Mouse (Mus musculus) gastrocnemius, postnatal 36 days (tissue): ENCODE measurements at regions not wholly inside any gene's neighbourhood (a gene's known extent, or its start where the extent isn't known, plus 50 kb on each side); places are given as distances from the start of the nearest gene placed in this dataset.
A peak's percentile ranks its signal among the peaks of the same experiment; 100 is the strongest.
"Not testable (repeated sequence)": the region's sequence is repeated elsewhere in the genome, so short reads cannot be mapped to it uniquely, and the experiment has no call there.

ENCODE experiments used
- DNase-seq, 2 experiments: peaks; one replicate each; pipeline ENCODE4 v3.0.0; 2022
- intact Hi-C: fragments of 180-260 bp; cut with DNase I; formaldehyde crosslinking; loops from one replicate; pipeline ENCODE4 v1.15.1; 2025

DNA sequence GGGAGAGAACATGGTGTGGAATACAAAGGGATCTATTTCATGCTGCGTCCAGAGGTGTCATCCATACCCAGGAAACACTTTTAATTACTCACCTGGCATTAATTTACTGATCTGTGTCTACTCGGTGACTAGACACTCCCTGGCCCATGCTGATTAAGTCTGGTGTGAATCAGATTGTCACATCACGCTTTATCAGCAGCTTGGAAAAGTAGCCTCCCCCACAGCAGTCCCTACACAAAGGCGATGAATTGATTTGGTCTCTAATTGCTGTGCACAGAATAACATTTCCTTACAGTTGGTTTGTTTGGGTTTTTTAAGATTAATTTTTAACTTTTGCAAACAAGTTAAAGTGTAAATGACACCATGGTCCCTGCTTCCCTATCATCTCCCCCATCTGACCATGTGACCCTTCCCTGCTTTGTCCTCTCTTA is 484.7 kb upstream of the Gulo start:
- DNase-seq, result no peak
- intact Hi-C loops, result no loop called here

DNA sequence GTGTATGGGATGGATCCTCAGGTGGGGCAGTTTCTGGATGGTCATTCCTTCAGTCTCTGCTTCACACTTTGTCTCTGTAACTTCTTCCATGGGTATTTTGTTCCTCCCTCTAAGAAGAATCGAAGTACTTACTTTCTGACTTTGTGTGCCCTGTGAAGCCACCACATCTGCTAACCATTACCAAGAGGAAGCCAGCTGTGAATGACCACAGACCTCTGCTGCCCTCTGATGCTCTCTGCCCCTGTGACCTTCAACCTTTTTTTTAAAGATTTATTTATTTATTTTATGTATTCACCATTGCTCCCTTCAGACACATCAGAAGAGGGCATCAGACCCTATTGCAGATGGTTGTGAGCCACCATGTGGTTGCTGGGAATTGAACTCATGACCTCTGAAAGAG is 475.7 kb upstream of the Gulo start:
- DNase-seq, intact Hi-C loops: not testable (repeated sequence)

DNA sequence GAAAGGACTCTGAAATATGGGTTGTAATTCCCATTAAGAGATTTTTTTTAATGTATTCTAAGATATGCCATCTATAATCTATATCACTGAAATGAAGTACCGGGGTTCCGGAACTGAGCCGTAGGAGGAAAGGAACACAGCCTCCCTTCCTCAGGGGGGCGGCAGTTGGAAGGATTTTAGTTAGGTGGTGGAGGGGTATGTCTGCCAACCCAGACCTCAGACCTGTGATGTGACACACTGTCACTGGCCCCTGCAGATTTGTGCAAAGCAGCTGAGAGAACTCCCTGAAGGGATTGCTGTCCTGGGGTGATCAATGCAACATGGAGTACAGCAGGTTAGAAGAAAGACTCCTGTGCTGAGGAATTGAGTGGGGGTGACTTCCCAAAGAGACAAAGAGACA is 470.2 kb upstream of the Gulo start:
- no peak for DNase-seq
- intact Hi-C loops, result loop anchor here (5.0 kb wide), 1 partner anchor 308 kb away; no protein-coding TSS in a partner anchor

GRCm38 (mm10) chr14:66478562-66478961 is 469.6 kb upstream of the Gulo start:
- intact Hi-C loops, result loop anchor here (5.0 kb wide), 1 partner anchor 309 kb away; no protein-coding TSS in a partner anchor
- DNase-seq, result no peak

DNA sequence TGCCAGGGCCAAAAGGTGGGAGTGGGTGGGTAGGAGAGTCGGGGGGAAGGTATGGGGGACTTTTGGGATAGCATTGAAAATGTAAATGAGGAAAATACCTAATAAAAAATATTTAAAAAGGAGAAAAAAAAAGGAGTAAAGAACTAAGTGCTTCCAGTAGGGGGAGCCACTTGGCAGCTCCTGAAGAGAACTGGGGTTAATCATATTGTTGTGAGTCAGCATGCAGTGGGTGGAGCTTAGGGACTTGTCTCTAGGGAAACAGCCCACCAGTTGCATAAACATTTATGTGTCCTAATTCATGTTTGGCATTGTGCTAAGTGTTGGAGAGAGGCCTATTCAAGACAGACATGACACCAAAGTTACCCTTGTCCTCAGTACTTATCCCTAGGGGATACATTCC is 466.0 kb upstream of the Gulo start:
- intact Hi-C loops, result loop anchor here (5.0 kb wide), 1 partner anchor 312 kb away; no protein-coding TSS in a partner anchor
- DNase-seq, result no peak

GRCm38 (mm10) chr14:66473251-66473550 is 464.2 kb upstream of the Gulo start:
- no peak for DNase-seq
- intact Hi-C loops, result no loop called here

DNA sequence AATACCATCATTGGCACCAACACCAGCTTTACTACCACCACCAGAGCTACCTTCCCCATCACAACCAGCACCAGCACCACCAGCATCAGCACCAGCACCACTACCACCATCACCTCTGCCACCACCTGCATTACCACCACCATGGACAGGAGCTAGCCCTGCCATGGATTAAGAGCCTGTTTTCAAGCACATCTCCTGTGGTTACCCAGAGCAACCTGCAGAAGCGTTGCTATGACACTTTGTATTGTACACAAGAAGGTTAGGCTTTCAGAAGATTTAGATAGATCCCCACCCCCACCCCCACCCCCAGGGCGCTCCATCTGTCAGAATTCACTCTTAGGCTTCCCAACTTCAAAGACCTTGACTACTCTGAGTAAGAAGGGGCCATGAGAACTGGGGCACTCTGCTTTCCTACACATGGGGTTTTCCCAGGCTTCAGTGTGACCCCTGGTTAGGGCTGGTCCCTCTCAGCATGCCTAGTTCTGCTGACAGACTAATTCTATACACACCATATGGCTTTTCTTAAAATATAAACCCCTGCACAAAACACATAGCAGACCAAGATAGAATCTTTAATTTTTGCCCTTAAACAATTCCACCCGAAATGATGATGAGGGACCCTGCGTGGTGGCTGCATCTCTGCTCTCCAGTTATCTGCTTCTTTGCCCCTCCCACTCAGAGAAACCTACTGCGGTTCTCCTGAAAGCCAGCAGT is 463.7 kb upstream of the Gulo start:
- intact Hi-C loops, result no loop called here
- DNase-seq, result no peak

DNA sequence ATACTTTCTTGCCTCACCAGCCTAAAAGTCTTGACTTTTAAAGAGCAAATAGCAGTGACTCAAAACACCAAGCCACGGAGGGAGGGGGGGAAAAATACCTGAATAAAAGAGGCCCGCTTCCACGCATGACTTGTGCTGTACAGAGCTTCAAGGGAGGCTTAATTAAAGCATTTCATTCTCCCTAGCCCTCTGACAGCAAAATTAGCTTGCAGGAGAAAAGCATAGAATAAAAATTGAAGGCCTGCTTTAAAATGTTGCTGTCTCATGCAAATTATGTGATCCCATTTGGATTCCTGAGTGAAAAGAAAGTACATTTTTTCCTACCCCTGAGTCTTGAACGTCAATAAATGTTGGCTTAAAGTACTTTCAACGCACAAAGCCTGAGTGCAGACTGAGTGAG is 453.1 kb upstream of the Gulo start:
- intact Hi-C loops, result no loop called here
- DNase-seq, result no peak

GRCm38 (mm10) chr14:66460795-66461194 is 451.8 kb upstream of the Gulo start:
- peak in 1 of 2 experiments; percentile 23 for DNase-seq
- intact Hi-C loops, result no loop called here

DNA sequence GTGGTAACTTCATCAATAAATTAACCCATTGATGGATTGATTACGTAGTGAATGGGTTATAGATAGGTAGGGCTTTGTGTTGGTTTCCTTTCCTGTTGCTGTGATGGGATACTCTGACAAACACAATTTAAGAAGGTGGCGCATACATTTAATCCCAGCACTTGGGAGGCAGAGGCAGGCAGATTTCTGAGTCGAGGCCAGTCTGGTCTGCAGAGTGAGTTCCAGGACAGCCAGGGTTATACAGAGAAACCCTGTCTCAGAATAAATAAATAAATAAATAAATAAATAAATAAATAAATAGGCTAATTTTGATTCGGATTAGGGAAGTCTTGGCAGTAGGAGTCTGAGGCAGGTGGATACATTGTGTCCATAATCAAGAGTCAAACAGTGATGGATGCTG is 449.7 kb upstream of the Gulo start:
- intact Hi-C loops, result no loop called here
- no peak for DNase-seq

DNA sequence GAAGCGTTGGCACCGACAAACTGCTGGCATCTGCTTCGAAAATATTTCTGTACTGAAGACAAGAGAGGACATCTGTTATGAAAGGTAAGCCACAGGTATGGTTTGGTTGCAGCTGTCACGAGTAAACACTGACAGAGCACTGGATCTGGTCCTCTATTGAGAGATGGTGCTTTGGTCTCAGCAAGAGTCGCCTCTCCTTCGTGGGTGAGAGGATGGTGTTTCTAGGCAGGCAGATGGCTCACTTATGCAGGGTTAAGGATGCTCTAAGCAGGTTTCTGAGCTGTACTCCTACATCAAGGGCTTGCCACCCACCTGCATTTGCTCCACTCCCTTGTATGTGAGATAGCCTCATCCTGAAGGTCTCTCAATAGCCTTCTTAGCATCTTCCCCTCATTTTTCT is 448.3 kb upstream of the Gulo start:
- intact Hi-C loops, result no loop called here

GRCm38 (mm10) chr14:66452828-66453227 is 443.8 kb upstream of the Gulo start:
- DNase-seq, result no peak
- intact Hi-C loops, result no loop called here

More for the DNA sequence above, 448.3 kb upstream of the Gulo start:
- DNase-seq, result no peak

DNA sequence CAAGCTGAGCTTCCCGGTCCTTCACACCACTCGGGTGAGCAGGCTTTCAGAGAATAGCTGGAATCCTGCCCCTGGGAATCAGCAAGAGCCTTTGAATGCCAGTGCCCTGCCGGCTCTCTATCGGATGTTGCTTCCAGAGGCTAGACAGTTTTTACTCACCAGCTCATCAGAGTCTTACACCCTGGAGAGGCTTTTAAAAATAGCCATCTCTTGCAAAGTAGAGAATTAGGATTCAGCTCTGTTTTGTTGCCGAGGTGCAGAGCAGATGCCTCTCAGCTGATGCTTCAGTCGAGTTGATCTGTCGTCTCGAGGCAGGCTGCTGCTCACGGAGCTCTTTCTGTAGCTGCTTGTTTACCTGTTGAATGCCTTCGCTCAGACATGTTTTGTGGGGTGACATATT is 441.3 kb upstream of the Gulo start:
- DNase-seq, result no peak
- intact Hi-C loops, result no loop called here

- intact Hi-C loops, result no loop called here
- DNase-seq, result no peak
These were observed 433.6 kb upstream of the Gulo start for GRCm38 (mm10) chr14:66442576-66442975.

DNA sequence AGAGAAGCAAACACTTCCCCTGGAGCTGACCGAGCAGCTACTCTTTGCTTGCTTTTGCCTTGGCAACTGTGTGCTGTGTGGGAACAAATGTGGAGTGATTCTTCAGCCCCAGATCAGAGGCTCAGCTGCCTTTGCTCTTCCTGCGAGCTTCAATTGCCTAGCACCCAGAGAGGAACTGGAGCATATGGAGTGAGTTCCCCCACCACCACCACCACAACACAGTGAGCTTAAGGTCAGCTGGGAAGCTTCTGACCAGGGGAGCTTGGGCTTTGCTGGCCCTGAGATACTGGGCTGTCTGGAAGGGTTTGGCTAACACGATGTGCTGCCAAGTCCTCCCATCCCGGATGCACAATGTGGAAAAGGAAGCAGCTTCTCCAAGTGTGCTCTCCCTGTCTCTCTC is 432.8 kb upstream of the Gulo start:
- intact Hi-C loops, result no loop called here
- peak; percentile 36 to 62 for DNase-seq

DNA sequence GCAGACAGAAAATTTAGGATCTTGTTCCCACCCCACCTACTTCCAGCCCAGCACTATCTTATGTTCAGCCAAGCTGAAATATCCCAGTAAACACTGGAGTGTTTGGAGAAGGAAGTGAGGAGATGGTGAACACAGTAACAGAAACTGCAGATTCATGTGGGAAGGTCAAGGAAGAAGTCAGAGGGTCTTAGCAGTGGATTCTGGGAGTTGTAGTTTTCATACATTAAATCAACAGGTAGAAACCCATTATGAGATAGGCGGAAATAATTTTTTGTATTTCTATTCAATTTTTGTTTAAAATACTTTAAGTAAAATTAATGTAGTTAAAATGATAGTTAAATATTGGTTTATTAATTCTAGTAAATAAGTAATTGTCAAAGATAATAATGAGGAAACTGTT is 429.6 kb upstream of the Gulo start:
- intact Hi-C loops, result no loop called here
- no peak for DNase-seq

- no peak for DNase-seq
- intact Hi-C loops, result no loop called here
These were observed 429.0 kb upstream of the Gulo start for GRCm38 (mm10) chr14:66438001-66438400.

- intact Hi-C loops, result no loop called here
- no peak for DNase-seq
These were observed 422.6 kb upstream of the Gulo start for GRCm38 (mm10) chr14:66431630-66432029.

DNA sequence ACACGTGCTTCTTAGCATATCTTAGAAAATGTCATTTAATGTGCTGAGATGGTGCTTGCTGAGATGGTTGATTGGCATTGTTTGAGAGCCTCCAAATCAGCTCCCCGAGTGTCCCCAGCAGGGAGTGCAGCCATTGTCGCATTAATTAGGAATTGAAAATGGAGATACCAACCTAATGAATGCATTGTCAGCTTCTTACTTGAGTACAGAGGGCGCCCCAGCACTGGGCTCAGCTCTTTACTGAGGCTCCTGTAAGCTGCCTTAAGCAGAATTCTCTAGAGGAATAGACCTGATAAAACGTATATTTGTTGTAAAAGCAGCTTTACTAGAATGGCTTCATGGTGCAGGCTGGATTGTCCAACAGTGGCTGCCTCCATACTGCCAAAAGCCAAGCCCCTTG is 415.1 kb upstream of the Gulo start:
- intact Hi-C loops, result no loop called here
- no peak for DNase-seq
